Mouse (Mus musculus) CD4-positive, CD25-positive, alpha-beta regulatory T cell (primary cell): ENCODE data around the gene Ace. TPM values are rescaled to one million over a fixed set of nuclear protein-coding genes. Genes with fewer than 3 reads are reported as not detected.

ENCODE experiments used
- polyA plus RNA-seq: library from polyadenylated mRNA; unstranded; fragments of 100-300 nt; shearing (Covaris generic); gene quantifications from one replicate; pipeline ENCODE4 v1.2.1, GENCODE M21; 2017

The Ace gene
- 0.08 TPM for polyA plus RNA-seq

DNA sequence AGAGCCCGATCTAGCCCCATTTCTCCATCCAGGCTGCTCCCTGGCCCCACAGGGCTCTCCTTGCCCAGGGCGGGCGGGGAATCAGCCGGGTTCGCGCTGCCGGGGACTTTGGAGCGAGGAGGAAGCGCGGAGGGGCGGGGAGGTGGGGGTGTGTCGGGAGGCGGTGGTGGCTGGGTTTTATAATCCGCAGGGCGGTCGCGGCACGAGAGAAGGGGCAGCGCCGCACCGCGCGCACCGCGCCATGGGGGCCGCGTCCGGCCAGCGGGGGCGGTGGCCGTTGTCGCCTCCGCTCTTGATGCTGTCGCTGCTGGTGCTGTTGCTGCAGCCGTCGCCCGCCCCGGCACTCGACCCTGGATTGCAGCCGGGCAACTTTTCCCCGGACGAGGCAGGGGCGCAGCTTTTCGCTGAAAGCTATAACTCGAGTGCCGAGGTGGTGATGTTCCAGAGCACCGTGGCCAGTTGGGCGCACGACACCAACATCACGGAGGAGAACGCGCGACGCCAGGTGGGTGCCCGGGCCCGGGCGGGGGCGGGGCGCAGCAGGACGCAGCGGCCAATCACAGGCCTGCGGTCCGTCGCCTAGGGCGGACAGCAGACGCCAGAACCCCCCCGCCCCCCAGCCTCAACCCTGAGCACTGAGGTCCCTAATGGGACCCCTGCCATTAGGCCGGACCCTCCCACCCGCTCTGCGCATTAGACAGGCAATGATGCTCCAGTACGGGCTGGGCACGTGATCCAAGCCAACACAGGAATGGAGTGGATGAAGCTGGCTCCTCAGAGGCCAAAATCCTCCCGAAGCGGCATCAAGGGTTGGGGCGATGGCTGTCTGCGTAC lies at the start of gene Ace:
Gene Ace (plus strand): TSS at position 205 of the 834 bp plus-strand sequence.

DNA sequence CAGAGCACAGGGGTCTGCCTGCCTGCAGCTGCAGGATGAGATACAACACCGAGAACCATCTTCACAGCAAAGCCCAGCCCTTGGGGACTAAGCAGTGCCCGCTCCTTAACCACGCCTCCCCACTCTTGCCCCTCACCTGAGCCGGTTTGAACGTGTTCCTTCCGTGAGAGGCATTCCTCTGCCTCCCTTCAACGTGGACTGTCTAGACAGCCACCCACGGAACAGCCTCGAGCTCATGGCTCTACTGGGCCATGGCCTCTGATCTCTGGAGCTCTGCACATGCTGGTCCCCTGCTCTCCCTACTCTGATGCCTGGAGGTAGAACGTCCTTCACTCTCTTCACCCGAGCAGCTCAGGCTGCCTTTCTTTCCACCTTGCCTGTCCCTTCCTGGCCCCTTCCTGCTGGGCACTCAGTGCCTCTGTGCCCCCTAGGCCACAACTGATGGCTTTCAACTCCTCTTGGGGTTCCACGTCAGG lies 14.8 kb upstream of the Ace start, which contains the start of gene Cyb561:
Gene Cyb561 (minus strand): TSS at position 426 of the 476 bp plus-strand sequence.

DNA sequence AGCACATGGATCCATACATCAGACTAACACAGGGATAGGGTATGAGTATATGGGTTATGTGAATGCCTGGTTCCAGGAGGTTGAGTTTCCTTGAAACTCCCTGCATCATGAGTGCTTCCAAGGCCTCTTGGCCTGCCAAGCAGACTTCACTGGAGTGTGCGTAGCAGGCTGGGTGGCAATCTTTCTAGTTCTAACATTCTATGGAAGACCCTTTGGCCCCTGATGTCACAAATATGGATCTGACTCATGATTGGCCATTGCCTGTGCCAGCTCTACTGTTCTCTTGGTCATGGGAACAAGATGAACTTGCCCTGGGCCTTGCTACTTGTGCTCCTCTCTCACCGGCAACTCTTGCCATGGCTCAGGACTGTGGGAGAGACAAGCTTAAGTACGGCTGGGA lies 26.6 kb downstream of the Ace start, which contains the start of gene Ace3:
Gene Ace3 (plus strand): TSS at position 301 of the 400 bp plus-strand sequence.

DNA sequence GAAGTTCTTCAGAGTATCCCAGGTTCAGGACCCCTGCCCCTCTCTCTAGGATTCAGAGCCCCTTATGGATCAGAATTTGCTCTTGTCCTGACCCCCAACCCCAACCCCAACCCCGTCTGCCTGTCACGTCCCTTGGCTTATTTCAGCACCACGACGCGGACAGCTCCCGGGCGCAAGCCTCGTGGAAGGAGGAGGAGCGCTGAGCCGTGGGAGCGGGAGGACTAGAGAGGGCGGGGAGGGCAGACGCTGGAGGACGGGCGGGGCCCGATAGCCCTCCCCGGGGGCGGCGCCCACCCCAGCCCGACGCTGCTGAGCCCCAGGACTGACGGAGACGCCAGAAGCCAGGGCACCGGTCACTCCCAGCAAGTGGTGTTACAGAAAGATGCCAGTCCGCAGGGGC lies 40.1 kb downstream of the Ace start, which contains the start of gene Kcnh6:
Gene Kcnh6 (plus strand): TSS at position 304 of the 400 bp plus-strand sequence.

DNA sequence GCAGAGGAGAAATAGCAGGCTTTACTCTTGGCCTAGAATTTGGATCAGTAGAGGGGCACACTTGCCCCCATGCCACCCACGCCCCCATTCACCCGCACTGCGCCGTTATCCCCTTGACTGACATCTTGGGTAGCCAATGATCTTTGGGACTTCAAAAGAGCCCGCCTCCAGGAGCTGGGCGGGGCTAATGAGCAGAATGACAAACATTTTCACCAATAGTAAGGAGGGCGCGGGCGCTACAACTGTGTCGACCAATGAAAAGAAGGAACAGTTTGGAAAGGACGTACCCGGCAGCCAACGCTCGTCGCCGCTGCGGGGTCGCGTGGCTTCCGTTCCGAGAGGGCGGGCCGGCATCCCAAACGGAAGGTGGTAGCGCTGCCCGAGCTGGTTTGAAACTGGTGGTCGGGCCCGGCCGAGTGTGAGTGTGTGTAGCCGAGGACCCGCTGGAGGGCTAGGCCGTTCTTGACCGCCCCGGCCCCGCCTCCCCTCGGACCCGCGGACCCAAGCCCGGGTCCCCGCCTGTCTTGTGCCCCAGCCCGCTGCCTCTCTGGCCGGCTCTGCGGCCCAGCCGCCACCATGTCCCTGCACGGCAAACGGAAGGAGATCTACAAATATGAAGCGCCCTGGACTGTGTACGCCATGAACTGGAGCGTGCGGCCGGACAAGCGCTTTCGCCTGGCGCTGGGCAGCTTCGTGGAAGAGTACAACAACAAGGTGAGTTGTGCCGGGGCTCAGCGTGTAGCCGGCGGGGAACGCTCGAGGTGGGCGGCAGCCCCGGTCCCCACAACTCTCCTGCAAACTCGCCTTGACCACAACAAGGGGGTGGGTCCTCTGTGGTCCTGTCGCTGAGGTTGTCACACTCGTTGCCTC lies 69.0 kb downstream of the Ace start, which contains the start of gene Dcaf7:
Gene Dcaf7 (plus strand): TSS at position 325 of the 870 bp plus-strand sequence.

Other genes with a start within 250 kb of the Ace start
- 0.91 TPM for gene Cyb561, start 14.6 kb upstream of the Ace start, polyA plus RNA-seq
- gene Ace3, start 26.7 kb downstream of the Ace start, polyA plus RNA-seq = not detected
- 0.07 TPM for gene Kcnh6, start 40.2 kb downstream of the Ace start, polyA plus RNA-seq
- gene Dcaf7, start 68.9 kb downstream of the Ace start, polyA plus RNA-seq = 87.8 TPM
- gene Taco1, start 98.1 kb downstream of the Ace start, polyA plus RNA-seq = 15.5 TPM
- 102 TPM for gene Map3k3, start 116.7 kb downstream of the Ace start, polyA plus RNA-seq
- gene Gm10840, start 192.9 kb downstream of the Ace start, polyA plus RNA-seq = 0.87 TPM
- gene Limd2, start 192.9 kb downstream of the Ace start, polyA plus RNA-seq = 1,824 TPM
- 33.1 TPM for gene Strada, start 234.2 kb downstream of the Ace start, polyA plus RNA-seq
- gene Ccdc47, start 248.4 kb downstream of the Ace start, polyA plus RNA-seq = 97.3 TPM
- 104 TPM for gene Ddx42, start 249.0 kb downstream of the Ace start, polyA plus RNA-seq